Mouse (Mus musculus) spleen, adult 12 weeks (tissue): ENCODE data around the gene Tmem184a.

Source experiments
- DNase-seq: peaks from one replicate; pipeline ENCODE4 v3.0.0; 2022; ENCODE audit warnings: low spot score

Tmem184a gene

DNA sequence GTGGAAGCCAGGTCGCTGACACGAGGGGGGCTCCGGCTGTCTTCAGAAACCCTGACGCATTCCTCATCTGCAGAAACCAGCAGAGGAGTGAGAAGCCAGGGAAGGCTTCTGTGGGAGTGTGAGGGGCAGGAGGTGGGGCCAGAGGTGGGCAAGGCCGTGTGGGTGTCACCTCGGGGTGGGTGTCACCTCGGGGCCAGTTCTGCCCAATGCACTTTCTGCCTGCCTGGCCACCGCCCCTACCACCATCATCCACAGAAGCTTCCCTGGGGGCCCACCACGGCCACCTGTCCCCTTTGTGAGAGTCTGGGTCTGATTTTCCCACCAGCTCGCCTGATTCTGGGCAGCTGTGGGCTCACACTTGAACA lies 6.6 kb downstream of the Tmem184a start:
- no peak for DNase-seq

DNA sequence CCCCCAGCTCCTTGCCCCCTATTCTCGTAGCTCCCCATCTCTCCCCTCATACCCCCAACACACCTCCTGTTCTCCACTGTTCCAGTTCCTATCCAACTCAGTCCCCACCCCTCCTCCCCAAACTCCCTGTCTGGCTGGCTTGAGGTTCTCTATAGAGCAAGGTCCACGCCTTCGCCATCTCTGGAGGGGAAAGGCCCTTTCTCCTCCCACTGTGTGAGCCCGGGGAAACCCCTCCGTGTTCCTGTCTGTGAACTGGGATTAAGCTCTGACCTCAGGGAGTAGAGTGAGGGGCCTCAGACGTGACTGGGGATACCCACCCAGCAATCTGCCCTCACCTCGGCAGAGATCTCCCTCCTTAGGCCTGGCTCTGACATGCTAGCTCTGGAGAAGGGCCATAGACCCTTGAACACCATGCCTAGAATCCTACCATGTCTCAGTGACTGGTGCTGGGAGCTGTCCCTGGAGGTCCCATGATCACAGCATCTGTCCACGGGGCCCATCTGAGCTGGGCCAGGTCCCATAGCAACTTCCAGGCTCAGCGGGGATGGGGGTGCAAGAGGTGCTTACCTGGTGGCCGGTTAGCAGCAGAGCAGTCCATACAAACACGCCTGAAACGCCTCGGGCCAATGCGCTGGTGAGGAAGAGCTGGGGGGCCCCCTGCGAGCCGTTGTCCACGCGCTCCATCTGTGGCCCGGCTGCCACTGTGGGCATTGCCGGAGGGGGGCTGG lies 7.2 kb downstream of the Tmem184a start:
- DNase-seq: no peak

DNA sequence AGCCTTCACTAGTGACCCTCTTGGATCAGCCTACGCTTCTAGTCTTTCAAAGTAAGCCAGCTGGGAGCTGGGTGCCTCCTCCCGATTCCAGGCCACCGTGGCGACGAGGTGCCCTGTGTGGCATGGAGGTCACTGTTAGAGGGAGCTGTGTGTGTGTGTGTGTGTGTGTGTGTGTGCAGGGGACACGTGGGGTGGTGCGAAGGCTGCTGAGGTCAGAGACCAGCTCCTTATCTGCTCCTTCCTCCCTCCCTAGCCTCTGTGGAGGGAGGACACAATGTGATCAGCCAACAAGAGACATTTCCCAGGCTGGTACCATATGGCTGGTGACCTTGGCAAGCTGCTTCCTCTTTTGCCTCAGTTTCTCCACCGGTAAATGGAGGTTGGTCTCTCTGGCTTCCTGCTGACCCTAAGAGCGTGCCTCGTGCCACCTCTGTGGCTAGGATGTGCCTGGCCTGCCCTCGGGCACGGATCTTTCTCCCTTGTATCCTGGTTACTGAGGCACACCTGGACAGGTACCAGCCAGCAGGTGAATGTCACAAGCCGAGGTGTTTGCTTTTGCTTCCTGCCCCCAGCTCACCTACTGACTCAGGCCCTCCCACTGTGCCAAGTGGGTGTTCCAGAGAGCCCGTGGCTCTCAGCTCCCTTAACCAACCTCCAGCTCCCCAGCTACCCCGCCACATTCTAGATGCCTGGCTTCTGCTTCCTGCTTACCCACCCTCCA lies 7.9 kb downstream of the Tmem184a start:
- DNase-seq: no peak

DNA sequence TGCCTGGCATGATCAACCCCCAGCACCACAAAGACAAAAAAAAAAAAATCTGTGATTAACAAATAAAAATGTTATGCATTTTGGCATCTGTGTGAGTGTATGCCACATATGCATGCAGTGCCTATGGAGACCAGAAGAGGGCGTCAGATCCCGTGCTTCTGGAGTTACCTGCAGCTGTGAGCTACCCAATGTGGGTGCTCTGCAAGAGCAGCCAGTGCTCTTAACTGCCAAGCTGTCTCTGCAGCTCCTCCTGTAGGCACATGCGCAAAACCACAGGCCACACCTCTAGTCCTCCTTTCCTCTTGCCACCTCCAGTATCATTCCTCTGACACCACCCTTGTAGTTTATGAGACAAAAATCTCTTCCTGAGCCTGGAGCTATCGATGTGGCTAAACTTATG lies 10.3 kb downstream of the Tmem184a start:
- DNase-seq: no peak

DNA sequence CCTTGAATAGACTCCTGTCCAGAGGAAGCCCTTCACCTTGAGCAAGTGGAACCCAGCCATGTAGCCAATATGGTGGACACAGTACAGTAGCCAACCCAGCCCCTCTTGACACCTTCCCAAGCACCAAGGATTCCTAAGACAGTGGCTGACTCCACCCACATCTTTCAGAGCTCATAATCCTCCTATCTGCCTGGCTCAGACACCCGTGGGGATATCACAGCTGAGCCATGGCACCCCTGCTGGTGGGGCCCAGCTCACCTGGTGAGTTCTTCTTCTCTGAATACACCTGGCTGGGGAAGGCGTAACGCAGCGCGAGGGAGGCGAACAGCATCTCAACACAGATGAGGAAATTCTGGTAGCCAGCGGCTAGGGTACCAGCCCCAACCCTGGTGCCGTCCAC lies 13.8 kb downstream of the Tmem184a start:
- no peak for DNase-seq

DNA sequence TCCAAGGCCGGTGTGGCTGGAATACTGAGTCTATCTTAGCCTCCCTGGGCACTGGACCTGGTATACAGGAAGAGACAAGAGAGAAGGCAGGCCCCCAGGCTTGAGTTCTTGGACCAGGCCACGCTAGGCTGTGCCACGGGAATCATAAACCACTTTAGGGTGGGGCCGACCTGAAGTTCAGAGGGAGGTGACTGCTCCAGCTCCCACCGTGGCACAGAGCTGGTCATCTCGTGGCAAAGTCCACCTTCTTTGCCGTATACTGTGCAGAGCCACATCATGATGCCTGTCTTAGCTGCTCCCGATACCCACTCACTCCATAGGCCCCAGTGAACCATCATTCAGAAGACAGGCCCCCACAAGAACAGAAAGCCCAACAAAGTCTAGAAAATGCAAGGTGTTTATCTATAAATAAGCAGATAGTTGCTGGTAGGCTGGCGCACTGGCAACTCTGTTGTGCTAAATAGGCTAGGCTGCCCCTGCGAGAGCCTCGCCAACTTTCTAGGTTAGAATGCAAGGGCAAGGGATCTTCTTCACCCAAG lies 15.1 kb downstream of the Tmem184a start:
- DNase-seq: peak; percentile 62

DNA sequence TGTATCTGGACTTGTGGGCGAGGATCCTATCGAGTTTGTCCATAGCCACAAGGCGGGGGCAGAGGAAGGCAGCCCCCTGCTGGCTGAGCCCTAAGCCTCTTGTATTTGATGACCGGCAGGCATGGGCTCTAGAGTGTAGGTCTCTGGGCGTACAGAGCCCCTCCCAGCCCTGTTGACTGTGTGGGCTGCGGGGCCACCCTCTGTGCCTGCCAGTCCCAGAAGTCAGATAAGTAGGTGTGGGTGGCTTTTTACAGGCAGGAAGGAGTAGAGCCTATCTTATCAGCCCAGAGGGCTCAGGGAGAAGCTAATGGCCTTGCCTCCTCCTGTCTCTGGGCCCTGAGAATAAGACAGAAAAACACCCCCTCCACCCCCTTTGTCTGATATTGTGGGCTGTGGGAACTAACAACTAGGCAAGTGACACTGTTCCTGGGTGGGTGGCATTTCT lies 15.6 kb downstream of the Tmem184a start:
- peak; percentile 70 for DNase-seq

- peak; percentile 68 for DNase-seq
Measured at GRCm38 (mm10) chr5:139803601-139804102, 16.1 kb downstream of the Tmem184a start.

- DNase-seq: no peak
Measured at GRCm38 (mm10) chr5:139803165-139803564, 16.6 kb downstream of the Tmem184a start.

DNA sequence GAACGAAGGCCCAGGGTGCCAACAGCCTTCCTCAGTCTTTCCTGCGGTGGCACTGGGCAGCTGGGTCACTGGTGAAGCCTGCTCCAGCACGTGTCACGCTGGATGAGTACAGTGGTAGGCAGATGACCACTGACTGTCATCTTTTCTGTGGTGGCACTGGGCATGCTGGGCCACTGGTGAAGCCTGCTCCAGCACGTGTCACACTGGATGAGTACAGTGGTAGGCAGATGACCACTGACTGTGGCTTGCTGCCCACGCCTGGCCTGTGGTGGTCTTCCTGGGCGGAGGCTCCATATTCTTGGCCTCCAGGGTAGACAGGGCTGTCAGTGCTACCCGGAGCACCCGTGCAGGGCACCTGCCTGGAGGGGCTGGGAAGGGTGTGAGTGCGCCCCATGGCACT lies 17.8 kb downstream of the Tmem184a start:
- no peak for DNase-seq

GRCm38 (mm10) chr5:139801231-139801630 lies 18.5 kb downstream of the Tmem184a start:
- DNase-seq: no peak

DNA sequence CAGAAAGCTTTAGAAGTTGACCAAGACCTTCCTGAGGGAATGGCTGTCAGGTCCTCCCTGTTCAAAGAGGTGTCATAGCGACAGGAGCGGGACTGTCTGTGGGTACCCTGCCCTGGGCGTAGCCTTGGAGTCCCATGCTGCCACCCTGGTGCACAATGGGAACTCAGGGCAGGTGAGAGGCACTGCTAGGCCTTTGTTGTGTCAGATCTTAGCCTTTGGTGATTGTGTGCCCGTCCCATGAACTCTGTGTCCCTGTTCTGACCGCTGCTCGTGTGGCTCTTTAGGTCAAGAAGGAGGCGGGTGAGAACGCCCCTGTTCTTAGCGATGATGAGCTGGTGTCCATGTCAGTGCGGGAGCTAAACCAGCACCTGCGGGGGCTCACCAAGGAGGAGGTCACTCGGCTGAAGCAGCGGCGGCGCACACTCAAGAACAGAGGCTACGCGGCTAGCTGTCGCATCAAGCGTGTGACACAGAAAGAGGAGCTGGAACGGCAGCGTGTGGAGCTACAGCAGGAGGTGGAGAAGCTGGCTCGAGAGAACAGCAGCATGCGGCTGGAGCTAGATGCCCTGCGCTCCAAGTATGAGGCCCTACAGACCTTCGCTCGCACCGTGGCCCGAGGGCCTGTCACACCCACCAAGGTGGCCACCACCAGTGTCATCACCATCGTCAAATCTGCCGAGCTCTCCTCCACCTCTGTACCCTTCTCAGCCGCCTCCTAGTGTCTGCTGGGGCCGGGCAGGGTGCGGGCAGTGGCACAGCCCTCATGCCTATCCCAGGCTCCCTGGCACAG lies 19.7 kb downstream of the Tmem184a start:
- DNase-seq: no peak

DNA sequence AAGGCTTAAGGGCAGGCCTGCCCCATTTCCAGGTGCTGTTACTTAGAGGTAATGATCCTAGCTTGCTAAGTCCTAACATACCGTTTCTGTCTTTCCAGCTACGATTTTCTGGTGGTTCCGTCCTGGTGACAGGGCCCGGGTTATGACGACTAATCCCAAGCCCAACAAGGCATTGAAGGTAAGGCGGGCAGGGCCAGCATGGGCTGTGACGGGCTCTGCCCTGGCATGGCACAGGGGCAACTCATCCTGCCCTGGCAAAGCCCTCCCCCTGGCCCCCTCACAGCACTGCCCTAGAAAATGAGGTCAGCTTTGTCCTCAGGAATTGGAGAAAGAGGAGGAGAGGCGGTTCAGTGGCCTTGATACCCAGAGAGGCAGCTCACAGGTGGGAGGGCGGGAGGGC lies 20.7 kb downstream of the Tmem184a start:
- no peak for DNase-seq

DNA sequence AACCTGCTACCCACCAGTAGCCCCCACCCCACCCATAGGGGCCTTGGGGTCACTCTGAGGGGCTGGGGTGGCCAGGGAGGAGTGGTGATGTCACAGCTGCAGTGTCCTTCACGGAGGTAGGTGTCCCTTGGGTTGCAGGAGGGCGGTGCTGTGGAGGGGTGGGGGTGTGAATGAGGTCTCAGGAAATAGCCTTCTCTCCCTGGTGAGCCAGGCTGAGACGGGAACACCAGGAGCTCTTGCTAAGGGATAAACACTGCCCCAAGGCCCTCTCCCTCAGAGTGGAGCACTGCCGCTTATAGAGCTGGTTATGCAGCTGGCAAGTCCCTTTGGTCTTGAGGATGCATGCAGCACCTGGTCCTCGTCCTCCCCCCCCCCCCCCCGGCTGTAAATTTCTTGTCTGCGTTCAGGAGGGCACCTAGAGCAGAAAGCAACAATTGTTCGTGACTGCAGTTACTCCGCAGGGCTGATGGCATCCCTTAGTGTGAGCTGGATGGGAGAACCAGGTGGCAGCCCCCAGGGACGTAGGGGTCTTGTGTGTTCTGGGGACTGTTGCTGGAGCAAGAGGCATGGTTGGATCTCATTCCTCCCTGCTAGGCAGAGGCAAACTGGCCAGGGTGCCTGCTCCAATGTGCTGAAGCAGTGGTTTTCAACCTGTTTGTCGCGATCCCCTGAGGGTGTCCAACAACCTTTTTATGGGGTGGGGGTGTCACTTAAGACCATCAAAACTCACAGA lies 21.4 kb downstream of the Tmem184a start:
- DNase-seq: no peak

DNA sequence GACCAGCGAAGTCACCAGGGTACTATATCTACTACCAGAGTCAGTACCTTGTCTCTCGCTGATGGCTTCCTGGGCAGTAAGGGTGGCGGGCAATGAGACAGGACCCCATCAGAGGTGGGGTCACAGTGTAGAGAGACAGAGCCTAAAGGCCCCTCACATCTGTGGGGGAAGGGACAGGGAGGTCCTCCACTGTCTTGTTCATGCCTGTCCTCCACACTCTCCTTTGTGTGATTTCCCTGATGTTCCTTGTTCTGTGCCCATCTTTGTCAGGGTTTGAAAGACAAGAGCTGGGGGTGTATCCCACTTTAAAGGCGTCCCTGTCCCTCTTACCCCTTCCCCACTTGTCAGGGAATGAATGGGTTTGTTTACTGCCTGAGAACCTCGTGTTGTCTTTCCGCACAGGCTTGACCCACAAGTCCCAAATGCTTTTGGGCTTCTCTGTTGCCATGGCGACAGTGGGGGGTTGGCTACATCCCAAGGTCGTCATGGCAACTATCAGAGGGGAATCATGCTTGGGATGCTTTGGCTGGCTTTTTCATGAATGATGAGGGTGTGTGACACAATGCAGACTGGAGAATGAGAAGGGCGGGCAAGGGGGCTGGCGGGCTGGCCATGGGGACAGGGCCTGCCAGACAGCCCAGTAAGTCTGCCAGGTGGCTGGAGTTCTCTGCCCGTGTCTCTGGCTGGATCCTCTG lies 22.1 kb downstream of the Tmem184a start:
- DNase-seq: no peak

GRCm38 (mm10) chr5:139796900-139797299 lies 22.8 kb downstream of the Tmem184a start:
- DNase-seq: no peak

- no peak for DNase-seq
Measured at GRCm38 (mm10) chr5:139796001-139796620, 23.6 kb downstream of the Tmem184a start.

DNA sequence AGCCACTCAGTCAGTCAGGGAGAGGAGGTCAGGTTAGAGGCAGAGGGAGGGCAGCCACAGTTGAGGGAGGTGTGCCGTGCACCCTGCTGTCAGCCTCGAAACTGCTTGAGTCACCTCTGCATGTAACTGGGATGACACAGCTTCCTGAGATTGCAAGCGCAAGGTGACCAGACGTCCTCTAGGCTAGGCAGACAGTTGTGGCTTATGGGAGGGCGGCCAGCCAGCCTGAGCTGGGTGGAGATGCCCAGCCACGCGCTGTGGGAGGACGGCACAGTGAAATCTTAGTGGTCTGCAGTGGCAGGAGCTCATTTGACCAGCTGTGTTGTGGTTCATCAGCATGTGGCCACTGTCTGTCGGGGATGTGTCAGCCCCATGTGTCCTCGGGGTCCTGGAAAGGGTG lies 24.8 kb downstream of the Tmem184a start:
- DNase-seq: no peak

GRCm38 (mm10) chr5:139794137-139794536 lies 25.6 kb downstream of the Tmem184a start:
- no peak for DNase-seq

DNA sequence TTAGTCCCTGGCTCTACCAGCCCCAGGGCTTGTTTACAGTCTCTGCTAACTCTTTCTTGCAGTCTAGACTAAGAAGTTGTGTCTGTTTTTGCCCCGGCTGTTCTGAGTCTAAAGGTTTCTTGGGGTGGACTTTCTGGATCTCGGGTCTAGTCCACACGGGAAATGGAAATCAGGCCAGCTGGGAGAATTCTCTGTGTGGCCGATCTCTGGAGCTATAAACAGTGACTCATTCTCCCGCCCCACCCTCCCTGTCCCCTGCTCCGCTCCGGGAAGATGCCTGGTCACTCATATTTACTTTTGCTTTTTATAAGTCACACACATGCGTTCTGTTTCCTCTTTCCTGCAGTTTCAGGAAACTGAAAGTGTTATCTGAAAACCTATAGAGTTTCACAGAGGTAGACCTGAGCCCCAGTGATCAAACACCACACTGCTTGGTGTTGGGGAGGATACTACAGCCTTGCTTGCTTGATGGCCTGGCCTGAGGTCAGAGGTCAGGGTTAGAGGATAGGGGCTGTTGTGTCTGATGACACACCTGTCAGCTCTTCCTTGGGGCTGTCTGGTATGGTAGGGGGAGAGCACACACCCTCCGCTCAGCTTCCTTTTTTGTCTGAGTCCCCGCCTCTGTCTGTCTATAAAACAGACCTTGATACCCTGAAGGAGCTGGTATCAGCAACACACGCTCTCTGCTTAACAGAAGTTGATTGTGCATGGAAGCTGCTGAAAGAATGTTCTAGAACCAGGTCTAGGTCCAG lies 26.2 kb downstream of the Tmem184a start:
- DNase-seq: no peak
